Mouse (Mus musculus): Measurements from ENCODE around the gene Vgll4. TPM values are rescaled to one million over a fixed set of nuclear protein-coding genes. Genes with fewer than 3 reads are reported as not detected.
A peak's percentile ranks its signal among the peaks of the same experiment; 100 is the strongest.

The Vgll4 gene
- polyA plus RNA-seq, 1 experiment from 2014 or later: 65.9 TPM

- ATAC-seq (ENCODE audit: low FRiP score): no peak
- Histone ChIP-seq H3K36me3 (no peaks in the 10 kb centered on the region), H3K4me1 (replicated peaks) (peaks cover 42% of the 10 kb centered on the region), H3K4me3 (no peak overlapping the region), H3K27ac (no peak overlapping the region), H3K4me2 (no peak overlapping the region), H3K9me3 (no peaks in the 10 kb centered on the region), H3K9ac (no peak overlapping the region), H3K27me3 (no peaks in the 10 kb centered on the region)
- 79% methylated on average over 3 of the region's 3 CpGs for WGBS
Observed at GRCm38 (mm10) chr6:114836433-114836832, 133.4 kb downstream of the Vgll4 start.

- Histone ChIP-seq H3K4me3 (no peak overlapping the region), H3K4me1 (replicated peaks) (peaks cover 36% of the 10 kb centered on the region), H3K27me3 (no peaks in the 10 kb centered on the region), H3K27ac (no peak overlapping the region), H3K9me3 (no peaks in the 10 kb centered on the region), H3K36me3 (no peaks in the 10 kb centered on the region), H3K9ac (no peak overlapping the region), H3K4me2 (no peak overlapping the region)
- ATAC-seq (ENCODE audit: low FRiP score): 0 out of 2 replicates have a peak, but pooled peaks have one; percentile 12
- WGBS: 84% methylated on average over 1 of the region's 1 CpGs
Observed at GRCm38 (mm10) chr6:114835752-114836151, 134.0 kb downstream of the Vgll4 start.

GRCm38 (mm10) chr6:114835344-114835743 is 134.4 kb downstream of the Vgll4 start:
- WGBS: 65% methylated on average over 7 of the region's 7 CpGs
- H3K27me3 ChIP-seq: no peaks in the 10 kb centered on the region
- ATAC-seq (ENCODE audit: low FRiP score): no peak
- no peak overlapping the region for H3K9ac ChIP-seq
- H3K4me3 ChIP-seq: no peak overlapping the region
- peaks cover 31% of the 10 kb centered on the region for H3K4me1 ChIP-seq (replicated peaks)
- no peaks in the 10 kb centered on the region for H3K36me3 ChIP-seq
- no peaks in the 10 kb centered on the region for H3K9me3 ChIP-seq
- no peak overlapping the region for H3K4me2 ChIP-seq
- no peak overlapping the region for H3K27ac ChIP-seq

- H3K27ac ChIP-seq: peak overlapping the region; percentile 40; the same call in 1 of the 2 replicates
- 59% methylated on average over 4 of the region's 4 CpGs for WGBS
- no peak for ATAC-seq (ENCODE audit: low FRiP score)
Observed at GRCm38 (mm10) chr6:114833791-114834346, 135.9 kb downstream of the Vgll4 start.

GRCm38 (mm10) chr6:114833058-114833685 is 136.6 kb downstream of the Vgll4 start:
- H3K4me2 ChIP-seq: no peak overlapping the region
- ATAC-seq (ENCODE audit: low FRiP score): no peak
- H3K9me3 ChIP-seq: no peaks in the 10 kb centered on the region
- WGBS: 59% methylated on average over 9 of the region's 9 CpGs
- H3K27me3 ChIP-seq: no peaks in the 10 kb centered on the region
- H3K27ac ChIP-seq: no peak overlapping the region; the same call in 1 of the 2 replicates
- no peaks in the 10 kb centered on the region for H3K36me3 ChIP-seq
- H3K4me1 ChIP-seq (replicated peaks): peaks cover 31% of the 10 kb centered on the region
- H3K4me3 ChIP-seq: no peak overlapping the region
- no peak overlapping the region for H3K9ac ChIP-seq

More at GRCm38 (mm10) chr6:114833791-114834346, 135.9 kb downstream of the Vgll4 start:
- Histone ChIP-seq H3K27me3 (no peaks in the 10 kb centered on the region), H3K9ac (no peak overlapping the region), H3K4me1 (replicated peaks) (peaks cover 31% of the 10 kb centered on the region), H3K36me3 (no peaks in the 10 kb centered on the region), H3K4me3 (no peak overlapping the region), H3K9me3 (no peaks in the 10 kb centered on the region), H3K4me2 (no peak overlapping the region)

- Histone ChIP-seq H3K9me3 (no peaks in the 10 kb centered on the region), H3K27me3 (no peaks in the 10 kb centered on the region), H3K27ac (no peak overlapping the region), H3K4me3 (no peak overlapping the region), H3K36me3 (no peaks in the 10 kb centered on the region), H3K4me1 (replicated peaks) (peaks cover 31% of the 10 kb centered on the region), H3K4me2 (no peak overlapping the region), H3K9ac (no peak overlapping the region)
- no peak for ATAC-seq (ENCODE audit: low FRiP score)
- 95% methylated on average over 3 of the region's 3 CpGs for WGBS
Observed at GRCm38 (mm10) chr6:114831807-114832206, 138.0 kb downstream of the Vgll4 start.

- H3K36me3 ChIP-seq: no peaks in the 10 kb centered on the region
Observed at GRCm38 (mm10) chr6:114829660-114830438, 139.9 kb downstream of the Vgll4 start.

GRCm38 (mm10) chr6:114826889-114827288 is 142.9 kb downstream of the Vgll4 start:
- H3K36me3 ChIP-seq: 0 out of 2 replicates have a peak, but pooled peaks cover 2% of the 10 kb centered on the region
- H3K4me3 ChIP-seq: no peak overlapping the region
- H3K9me3 ChIP-seq: peaks cover 3% of the 10 kb centered on the region; the same call in 1 of the 2 replicates
- H3K4me2 ChIP-seq: no peak overlapping the region
- WGBS: 73% methylated on average over 2 of the region's 2 CpGs
- H3K9ac ChIP-seq: no peak overlapping the region
- no peak overlapping the region for H3K27ac ChIP-seq
- ATAC-seq (ENCODE audit: low FRiP score): no peak
- H3K27me3 ChIP-seq: no peaks in the 10 kb centered on the region
- no peaks in the 10 kb centered on the region for H3K4me1 ChIP-seq (replicated peaks)

More at GRCm38 (mm10) chr6:114829660-114830438, 139.9 kb downstream of the Vgll4 start:
- H3K4me1 ChIP-seq (replicated peaks): peaks cover 26% of the 10 kb centered on the region
- WGBS: 87% methylated on average over 9 of the region's 9 CpGs
- no peaks in the 10 kb centered on the region for H3K9me3 ChIP-seq
- H3K4me2 ChIP-seq: no peak overlapping the region
- no peak overlapping the region for H3K9ac ChIP-seq
- no peak overlapping the region for H3K27ac ChIP-seq
- H3K4me3 ChIP-seq: no peak overlapping the region
- ATAC-seq (ENCODE audit: low FRiP score): no peak
- no peaks in the 10 kb centered on the region for H3K27me3 ChIP-seq

- Histone ChIP-seq H3K4me3 (no peak overlapping the region), H3K27ac (no peak overlapping the region), H3K4me1 (replicated peaks) (peaks cover 9% of the 10 kb centered on the region; the same call in 1 of the 2 replicates), H3K27me3 (no peaks in the 10 kb centered on the region), H3K9me3 (peaks cover 3% of the 10 kb centered on the region; the same call in 1 of the 2 replicates), H3K4me2 (no peak overlapping the region), H3K9ac (no peak overlapping the region), H3K36me3 (0 out of 2 replicates have a peak, but pooled peaks cover 2% of the 10 kb centered on the region)
- WGBS: 92% methylated on average over 7 of the region's 7 CpGs
- ATAC-seq (ENCODE audit: low FRiP score): no peak
Observed at GRCm38 (mm10) chr6:114821646-114822045, 148.1 kb downstream of the Vgll4 start.

- Histone ChIP-seq H3K4me3 (no peak overlapping the region), H3K27me3 (no peaks in the 10 kb centered on the region), H3K9me3 (peaks cover 3% of the 10 kb centered on the region; the same call in 1 of the 2 replicates), H3K4me1 (replicated peaks) (peaks cover 10% of the 10 kb centered on the region; the same call in 1 of the 2 replicates), H3K36me3 (0 out of 2 replicates have a peak, but pooled peaks cover 2% of the 10 kb centered on the region), H3K9ac (no peak overlapping the region), H3K4me2 (no peak overlapping the region), H3K27ac (no peak overlapping the region)
- no peak for ATAC-seq (ENCODE audit: low FRiP score)
- 65% methylated on average over 9 of the region's 9 CpGs for WGBS
Observed at GRCm38 (mm10) chr6:114819971-114820481, 149.8 kb downstream of the Vgll4 start.

GRCm38 (mm10) chr6:114818471-114818870 is 151.3 kb downstream of the Vgll4 start:
- 69% methylated on average over 6 of the region's 6 CpGs for WGBS
- Histone ChIP-seq H3K4me1 (replicated peaks) (peaks cover 10% of the 10 kb centered on the region; the same call in 1 of the 2 replicates), H3K27ac (0 out of 2 replicates have a peak overlapping the region, but pooled peaks have one; percentile 18), H3K9me3 (peaks cover 3% of the 10 kb centered on the region; the same call in 1 of the 2 replicates), H3K4me2 (no peak overlapping the region), H3K27me3 (no peaks in the 10 kb centered on the region), H3K36me3 (0 out of 2 replicates have a peak, but pooled peaks cover 2% of the 10 kb centered on the region), H3K9ac (no peak overlapping the region), H3K4me3 (no peak overlapping the region)
- no peak for ATAC-seq (ENCODE audit: low FRiP score)

GRCm38 (mm10) chr6:114817948-114818347 is 151.8 kb downstream of the Vgll4 start:
- Histone ChIP-seq H3K27me3 (no peaks in the 10 kb centered on the region), H3K9ac (no peak overlapping the region), H3K36me3 (0 out of 2 replicates have a peak, but pooled peaks cover 1% of the 10 kb centered on the region), H3K4me1 (replicated peaks) (peaks cover 10% of the 10 kb centered on the region; the same call in 1 of the 2 replicates), H3K4me3 (no peak overlapping the region), H3K9me3 (peaks cover 3% of the 10 kb centered on the region; the same call in 1 of the 2 replicates), H3K4me2 (no peak overlapping the region), H3K27ac (no peak overlapping the region)
- 63% methylated on average over 7 of the region's 11 CpGs for WGBS
- ATAC-seq (ENCODE audit: low FRiP score): no peak

Measured in hindbrain, embryonic 13.5 days (tissue).